Mouse (Mus musculus) CH12.LX (cell line): ENCODE measurements at regions not wholly inside any gene's neighbourhood (a gene's known extent, or its start where the extent isn't known, plus 50 kb on each side); places are given as distances from the start of the nearest gene placed in this dataset.

Experiments
- DNase-seq: peaks from one replicate; pipeline ENCODE4 v3.0.0-alpha.2; 2013; ENCODE audit errors: extremely low read depth
- H3K27ac ChIP-seq: 2 replicates; pipeline ENCODE4 v1.5.1; 2012; ENCODE audit warnings: low read depth, mild to moderate bottlenecking, control low read depth, moderate library complexity; ENCODE audit not compliant: insufficient read depth
- H3K27me3 ChIP-seq: replicated peaks from 2 replicates; pipeline ENCODE3; 2012; ENCODE audit warnings: inconsistent platforms
- H3K36me3 ChIP-seq, 2 experiments: replicated peaks in 1 of 2; 2 replicates each; pipeline versions ENCODE3 to v1.6.1; 2012; ENCODE audit warnings: inconsistent platforms in 1 of 2, low read length in 1 of 2, mild to moderate bottlenecking in 1 of 2, mixed read lengths in 1 of 2, moderate library complexity in 1 of 2; ENCODE audit not compliant: control insufficient read depth in 1 of 2, insufficient read depth in 1 of 2
- H3K4me1 ChIP-seq, 2 experiments: 2 replicates each; pipeline ENCODE4 v1.6.1; 2012; ENCODE audit warnings: inconsistent platforms in 1 of 2, moderate library complexity in 1 of 2; ENCODE audit not compliant: insufficient read depth in 2 of 2, control insufficient read depth in 1 of 2
- H3K4me2 ChIP-seq: 2 replicates; pipeline ENCODE4 v1.6.1; 2012; ENCODE audit warnings: low read depth, mild to moderate bottlenecking, control low read depth; ENCODE audit not compliant: poor library complexity, insufficient read depth, severe bottlenecking
- H3K4me3 ChIP-seq, 3 experiments: fragments of 150-350 bp in 1 of 3; sonication (generic) in 1 of 3; replicated peaks in 1 of 3; 2 replicates each; pipeline versions ENCODE3 to v1.5.1; 2011 to 2012; ENCODE audit warnings: low read depth in 2 of 3, low read length in 2 of 3, mild to moderate bottlenecking in 2 of 3, moderate library complexity in 2 of 3, control low read depth in 1 of 3, improper control_type of control experiment in 1 of 3, inconsistent platforms in 1 of 3, mixed read lengths in 1 of 3; ENCODE audit not compliant: poor library complexity in 1 of 3
- H3K79me2 ChIP-seq: replicated peaks from 2 replicates; pipeline ENCODE4 v1.6.1; 2012; ENCODE audit warnings: mild to moderate bottlenecking, moderate library complexity; ENCODE audit not compliant: control insufficient read depth, poor library complexity, insufficient read depth, severe bottlenecking; ENCODE audit errors: extremely low read depth
- H3K9ac ChIP-seq: 2 replicates; pipeline ENCODE4 v1.6.1; 2012; ENCODE audit warnings: low read depth, mild to moderate bottlenecking, control low read depth, moderate library complexity; ENCODE audit not compliant: insufficient read depth
- H3K9me3 ChIP-seq: replicated peaks from 2 replicates; pipeline ENCODE3; 2012; ENCODE audit warnings: low read length, inconsistent platforms, mixed read lengths
- CHD1 ChIP-seq: IDR thresholded peaks from 2 replicates; pipeline ENCODE4 v1.6.1; 2012; ENCODE audit warnings: low read depth, low read length, improper control_type of control experiment, inconsistent platforms
- CHD2 ChIP-seq: IDR thresholded peaks from 2 replicates; pipeline ENCODE4 v1.6.1; 2011; ENCODE audit warnings: low read length, improper control_type of control experiment
- CTCF ChIP-seq, 2 experiments: IDR thresholded peaks in 1 of 2; conservative IDR thresholded peaks in 1 of 2; 2 replicates each; pipeline ENCODE4 v1.5.1; 2011 to 2012; ENCODE audit warnings: low read depth in 2 of 2, low read length in 2 of 2, improper control_type of control experiment in 1 of 2, inconsistent platforms in 1 of 2, mild to moderate bottlenecking in 1 of 2, moderate library complexity in 1 of 2
- E2F4 ChIP-seq: IDR thresholded peaks from 2 replicates; pipeline ENCODE4 v1.6.1; 2011; ENCODE audit warnings: low read depth, low read length, improper control_type of control experiment; ENCODE audit not compliant: insufficient replicate concordance
- ELF1 ChIP-seq: IDR thresholded peaks from 2 replicates; pipeline ENCODE4 v1.6.1; 2014; ENCODE audit warnings: low read depth, mild to moderate bottlenecking, inconsistent platforms, low read length, improper control_type of control experiment
- ETS1 ChIP-seq: conservative IDR thresholded peaks from 2 replicates; pipeline ENCODE4 v1.6.1; 2012; ENCODE audit warnings: low read depth, mild to moderate bottlenecking, inconsistent platforms, low read length, improper control_type of control experiment, moderate library complexity
- IRF4 ChIP-seq: IDR thresholded peaks from 2 replicates; pipeline ENCODE4 v1.6.1; 2014; ENCODE audit warnings: low read depth, mild to moderate bottlenecking, inconsistent platforms, low read length, improper control_type of control experiment
- KAT2A ChIP-seq: IDR thresholded peaks from 2 replicates; pipeline ENCODE4 v1.6.1; 2012; ENCODE audit warnings: low read length, improper control_type of control experiment, inconsistent platforms; ENCODE audit not compliant: insufficient replicate concordance
- MAX ChIP-seq: IDR thresholded peaks from 2 replicates; pipeline ENCODE4 v1.6.1; 2011; ENCODE audit warnings: low read length, improper control_type of control experiment
- MEF2A ChIP-seq: IDR thresholded peaks from 2 replicates; pipeline ENCODE4 v1.6.1; 2014; ENCODE audit warnings: low read depth, mild to moderate bottlenecking, inconsistent platforms, low read length, improper control_type of control experiment, borderline replicate concordance
- MXI1 ChIP-seq: IDR thresholded peaks from 2 replicates; pipeline ENCODE4 v1.6.1; 2011; ENCODE audit warnings: mild to moderate bottlenecking, low read depth, low read length, improper control_type of control experiment
- MYC ChIP-seq: IDR thresholded peaks from 2 replicates; pipeline ENCODE4 v1.6.1; 2011; ENCODE audit warnings: low read depth, mild to moderate bottlenecking, improper control_type of control experiment, low read length
- PAX5 ChIP-seq: IDR thresholded peaks from 2 replicates; pipeline ENCODE4 v1.6.1; 2012; ENCODE audit warnings: low read length, inconsistent platforms, mixed read lengths
- POLR2A ChIP-seq: IDR thresholded peaks from 2 replicates; pipeline ENCODE4 v1.6.1; 2011; ENCODE audit warnings: low read depth, mild to moderate bottlenecking, improper control_type of control experiment, low read length
- RAD21 ChIP-seq: IDR thresholded peaks from 2 replicates; pipeline ENCODE4 v1.6.1; 2011; ENCODE audit warnings: low read depth, mild to moderate bottlenecking, low read length, improper control_type of control experiment, moderate library complexity
- RCOR1 ChIP-seq: conservative IDR thresholded peaks from 2 replicates; pipeline ENCODE4 v1.6.1; 2012; ENCODE audit warnings: low read depth, mild to moderate bottlenecking, inconsistent platforms, low read length, improper control_type of control experiment
- SIN3A ChIP-seq: IDR thresholded peaks from 2 replicates; pipeline ENCODE4 v1.6.1; 2012; ENCODE audit warnings: low read length, improper control_type of control experiment, inconsistent platforms
- TCF12 ChIP-seq: IDR thresholded peaks from 2 replicates; pipeline ENCODE4 v1.6.1; 2014; ENCODE audit warnings: low read depth, mild to moderate bottlenecking, inconsistent platforms, low read length, improper control_type of control experiment
- USF2 ChIP-seq: conservative IDR thresholded peaks from 2 replicates; pipeline ENCODE4 v1.6.1; 2011; ENCODE audit warnings: low read depth, low read length, improper control_type of control experiment
- ZC3H11A ChIP-seq: IDR thresholded peaks from 2 replicates; pipeline ENCODE4 v1.6.1; 2012; ENCODE audit warnings: low read depth, mild to moderate bottlenecking, inconsistent platforms, low read length, improper control_type of control experiment
- ZKSCAN1 ChIP-seq: IDR thresholded peaks from 2 replicates; pipeline ENCODE4 v1.6.1; 2012; ENCODE audit warnings: low read depth, inconsistent platforms, low read length, improper control_type of control experiment, borderline replicate concordance
- ZMIZ1 ChIP-seq: IDR thresholded peaks from 2 replicates; pipeline ENCODE4 v1.6.1; 2012; ENCODE audit warnings: low read depth, mild to moderate bottlenecking, inconsistent platforms, low read length, improper control_type of control experiment
- dilution Hi-C: fragments of 300-500 bp; cut with MboI; formaldehyde crosslinking; loops from 2 replicates; pipeline ENCODE4 v1.14.3; 2020; ENCODE audit warnings: low sequenced_read_pairs; ENCODE audit not compliant: extremely low pct_unique_long_range_greater_than_20kb, extremely low pct_ligation_motif_present
- in situ Hi-C: fragments of 300-500 bp; cut with MboI; formaldehyde crosslinking; loops from 3 replicates; pipeline ENCODE4 v1.14.3; 2019; ENCODE audit warnings: low sequenced_read_pairs, low pct_ligation_motif_present, low pct_unique_long_range_greater_than_20kb, mixed read lengths

DNA sequence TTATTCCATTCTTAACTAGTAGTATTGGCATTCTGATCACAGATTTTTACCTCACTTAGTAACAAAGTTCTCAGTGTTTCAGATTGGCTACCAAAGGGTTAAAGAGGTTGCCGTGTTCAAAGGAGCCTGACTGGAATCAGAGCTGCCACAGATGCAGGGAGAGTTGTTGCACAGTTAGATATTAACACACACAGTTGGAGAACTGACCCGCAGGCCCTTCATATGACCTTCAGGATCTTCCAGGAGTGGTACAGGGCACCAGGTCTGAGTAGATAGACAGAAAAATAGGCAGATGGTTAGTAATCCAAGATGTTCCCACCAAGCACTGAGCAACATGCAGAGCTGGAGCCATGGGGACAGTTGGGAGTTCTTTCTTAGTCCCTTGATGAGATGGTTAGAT is 123.1 kb downstream of the Tmem17 start:
- Histone ChIP-seq H3K79me2 (no peaks in the 10 kb centered on the region), H3K36me3 (no peaks in the 10 kb centered on the region), H3K4me1 (peaks cover 0 to 42% of the 10 kb centered on the region in 2 experiments; a peak in 2 of 4 replicates), H3K9ac (no peak overlapping the region), H3K27ac (no peak overlapping the region), H3K27me3 (no peaks in the 10 kb centered on the region), H3K9me3 (no peaks in the 10 kb centered on the region)
- no peak for TF ChIP-seq PAX5
- TF ChIP-seq ELF1, result no peak
- no peak for TF ChIP-seq IRF4
- no peak for TF ChIP-seq ZKSCAN1
- no peak for TF ChIP-seq POLR2A
- no peak for TF ChIP-seq MAX
- TF ChIP-seq CTCF (conservative IDR thresholded peaks at IDR 0.05 in 1 of 2, IDR thresholded peaks at IDR 0.05 in 1 of 2; ENCODE audit: low read depth in 2 of 2, low read length in 2 of 2), result no peak
- no peak for TF ChIP-seq ZC3H11A
- TF ChIP-seq SIN3A, result no peak
- TF ChIP-seq MEF2A, result no peak
- no peak for TF ChIP-seq MXI1
- TF ChIP-seq, all 38 proteins: peak for 0
- no peak overlapping the region for H3K4me3 ChIP-seq
- in situ Hi-C loops, result loop anchor here (5.0 to 25.0 kb wide), 3 partner anchors 227 to 927 kb away; partner anchors contain the start of gene B3gnt2
- DNase-seq, result no peak
- no peak overlapping the region for H3K4me2 ChIP-seq
- dilution Hi-C loops, result no loop called here

DNA sequence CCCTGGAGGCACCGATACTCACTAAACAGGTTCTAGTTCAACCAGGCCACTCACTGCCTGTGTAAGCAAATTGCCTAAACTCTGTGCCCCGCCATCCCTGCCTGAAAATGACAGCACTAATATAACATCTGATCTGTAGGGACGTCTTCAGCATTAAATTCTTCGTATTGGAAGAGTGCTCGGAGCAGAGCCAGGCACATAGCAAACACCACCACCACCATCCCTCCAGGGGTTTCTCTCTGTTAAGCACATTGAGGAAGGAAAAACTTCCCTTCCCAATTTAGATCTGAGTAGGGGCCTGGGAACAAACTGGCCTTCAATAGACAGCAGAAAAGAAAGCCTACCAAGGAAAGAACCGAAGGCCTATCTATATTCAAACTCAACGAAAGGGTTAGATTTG is 124.4 kb downstream of the Tmem17 start:
- peaks cover 0 to 42% of the 10 kb centered on the region in 2 experiments; a peak in 2 of 4 replicates for H3K4me1 ChIP-seq
- dilution Hi-C loops (no loop called here), in situ Hi-C loops (loop anchor here (5.0 to 25.0 kb wide), 3 partner anchors 226 to 926 kb away; partner anchors contain the start of gene B3gnt2)
- H3K4me2 ChIP-seq, result no peak overlapping the region
- no peaks in the 10 kb centered on the region for H3K36me3 ChIP-seq
- no peaks in the 10 kb centered on the region for H3K79me2 ChIP-seq
- no peak overlapping the region for H3K9ac ChIP-seq
- TF ChIP-seq KAT2A (no peak), CHD1 (no peak), MEF2A (no peak), RCOR1 (no peak), MYC (no peak), USF2 (no peak), E2F4 (no peak), ZKSCAN1 (no peak), PAX5 (no peak), ZMIZ1 (no peak), IRF4 (no peak), CHD2 (no peak), POLR2A (no peak), TCF12 (no peak), RAD21 (no peak), ETS1 (no peak), MXI1 (no peak)
- no peak overlapping the region for H3K4me3 ChIP-seq
- no peaks in the 10 kb centered on the region for H3K9me3 ChIP-seq
- DNase-seq, result no peak
- H3K27ac ChIP-seq, result no peak overlapping the region
- no peaks in the 10 kb centered on the region for H3K27me3 ChIP-seq
